Mouse (Mus musculus): ENCODE results near the gene Cenpp. TPM values are rescaled to one million over a fixed set of nuclear protein-coding genes. Genes with fewer than 3 reads are reported as not detected.

Gene Cenpp
- polyA plus RNA-seq (2016; fragmentation: Nextera tagmentation; extraction: Ambion mirVana) = 31.9 and 35.1 TPM in 2 replicates

DNA sequence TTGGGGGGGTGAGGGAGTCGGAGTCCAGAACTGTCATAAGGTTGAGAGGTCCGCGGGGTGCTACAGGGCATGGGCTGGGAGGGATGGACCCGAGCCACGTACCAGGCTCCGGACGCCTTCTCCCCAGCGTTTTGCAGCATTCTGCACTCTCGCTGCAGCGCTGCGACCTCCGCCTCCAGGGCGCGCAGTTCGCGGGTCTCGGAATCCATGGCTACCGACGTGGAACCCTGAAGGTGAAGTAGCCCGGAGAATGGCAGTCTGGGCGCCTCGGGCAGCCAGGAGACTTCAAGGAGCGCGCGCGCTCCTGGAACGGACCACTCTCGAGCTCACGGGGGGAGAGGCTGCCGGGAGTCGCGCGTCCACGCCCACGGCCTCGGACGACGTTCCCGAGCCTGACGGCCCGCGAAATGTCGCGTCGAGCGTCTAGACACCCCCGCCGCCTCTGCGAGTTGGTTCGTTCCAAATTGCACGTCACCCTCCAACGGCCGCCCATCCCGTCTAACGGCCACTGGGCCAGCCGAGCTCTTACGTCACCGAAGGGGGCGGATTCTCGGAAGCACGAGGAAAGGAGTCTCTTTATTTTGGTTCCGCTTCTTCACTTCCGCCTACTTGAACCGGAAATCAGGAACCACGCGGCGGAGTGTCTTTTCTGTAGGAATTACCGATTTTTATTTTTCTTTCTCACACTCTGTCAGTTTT, at the start of gene Cenpp, which contains the start of gene Nol8:
Gene Cenpp, minus strand, starts transcription at position 305 of the 699 bp plus-strand sequence.
Gene Nol8, plus strand, starts transcription at position 598 of the 699 bp plus-strand sequence.
- no peaks in the 10 kb centered on the region for H3K27me3 ChIP-seq (ENCODE audit: insufficient read depth, poor library complexity, severe bottlenecking)
- H3K4me1 ChIP-seq (replicated peaks) = peaks cover 20% of the 10 kb centered on the region
- H3K4me3 ChIP-seq = peak within 1 kb of the TSS; percentile 82
- H3K36me3 ChIP-seq = peaks cover 17% of the 10 kb centered on the region
- H3K9me3 ChIP-seq = no peaks in the 10 kb centered on the region
- DNase-seq (ENCODE audit: low spot score) = peak; percentile 99
- WGBS = under 1% methylated on average over 68 of the region's 68 CpGs
- peak within 1 kb of the TSS; percentile 88 for H3K27ac ChIP-seq

DNA sequence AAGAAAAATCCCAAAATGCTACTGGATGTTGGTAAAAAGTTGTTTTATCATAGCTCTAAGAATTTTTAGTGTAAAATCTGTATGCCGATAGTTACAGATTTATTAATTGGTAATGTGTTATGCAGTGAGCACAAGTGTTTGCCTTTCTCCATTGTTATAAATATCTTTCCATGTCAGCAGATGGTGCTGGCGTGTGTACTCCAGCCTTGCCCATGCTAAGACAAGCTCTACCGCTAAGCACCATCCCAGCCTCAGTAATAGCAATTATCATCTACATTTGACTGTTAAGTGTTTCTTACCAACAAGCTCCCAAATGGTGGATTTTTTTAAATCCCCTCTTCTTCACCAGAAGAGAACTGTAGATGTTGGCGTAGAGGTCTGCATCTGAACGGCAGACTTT, 38.5 kb upstream of the Cenpp start:
- no peaks in the 10 kb centered on the region for H3K27me3 ChIP-seq (ENCODE audit: insufficient read depth, poor library complexity, severe bottlenecking)
- H3K4me3 ChIP-seq = no peak overlapping the region
- H3K36me3 ChIP-seq = peaks cover 70% of the 10 kb centered on the region
- 96% methylated on average over 5 of the region's 5 CpGs for WGBS
- DNase-seq (ENCODE audit: low spot score) = no peak
- H3K27ac ChIP-seq = no peak overlapping the region
- no peaks in the 10 kb centered on the region for H3K4me1 ChIP-seq (replicated peaks)
- no peaks in the 10 kb centered on the region for H3K9me3 ChIP-seq

DNA sequence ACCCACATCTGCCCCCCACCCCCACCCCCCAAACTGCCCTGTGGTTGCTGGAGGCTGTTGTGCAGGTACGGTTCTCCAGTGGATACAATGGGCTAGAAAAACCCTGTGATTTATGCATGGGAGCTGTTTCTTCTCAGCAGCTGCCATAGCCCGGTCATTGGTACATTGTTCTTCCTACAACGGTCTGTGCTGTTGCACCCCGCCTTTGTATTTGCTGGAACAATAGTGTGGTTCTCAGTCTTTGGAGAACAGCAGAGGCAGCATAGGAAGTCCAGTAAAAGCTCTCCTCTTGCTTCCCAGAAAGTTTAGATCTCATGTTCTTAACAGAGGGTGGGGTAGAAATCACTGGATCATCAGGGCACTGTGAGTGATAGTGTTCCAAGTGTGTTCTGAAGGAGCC, 31.7 kb upstream of the Cenpp start:
- no peaks in the 10 kb centered on the region for H3K27me3 ChIP-seq (ENCODE audit: insufficient read depth, poor library complexity, severe bottlenecking)
- no peaks in the 10 kb centered on the region for H3K9me3 ChIP-seq
- 0 out of 2 replicates have a peak overlapping the region, but pooled peaks have one; percentile 9 for H3K27ac ChIP-seq
- H3K36me3 ChIP-seq = peaks cover 47% of the 10 kb centered on the region
- peak overlapping the region; percentile 23; the same call in 1 of the 2 replicates for H3K4me3 ChIP-seq
- WGBS = 68% methylated on average over 4 of the region's 4 CpGs
- no peak for DNase-seq (ENCODE audit: low spot score)
- H3K4me1 ChIP-seq (replicated peaks) = peaks cover 27% of the 10 kb centered on the region

DNA sequence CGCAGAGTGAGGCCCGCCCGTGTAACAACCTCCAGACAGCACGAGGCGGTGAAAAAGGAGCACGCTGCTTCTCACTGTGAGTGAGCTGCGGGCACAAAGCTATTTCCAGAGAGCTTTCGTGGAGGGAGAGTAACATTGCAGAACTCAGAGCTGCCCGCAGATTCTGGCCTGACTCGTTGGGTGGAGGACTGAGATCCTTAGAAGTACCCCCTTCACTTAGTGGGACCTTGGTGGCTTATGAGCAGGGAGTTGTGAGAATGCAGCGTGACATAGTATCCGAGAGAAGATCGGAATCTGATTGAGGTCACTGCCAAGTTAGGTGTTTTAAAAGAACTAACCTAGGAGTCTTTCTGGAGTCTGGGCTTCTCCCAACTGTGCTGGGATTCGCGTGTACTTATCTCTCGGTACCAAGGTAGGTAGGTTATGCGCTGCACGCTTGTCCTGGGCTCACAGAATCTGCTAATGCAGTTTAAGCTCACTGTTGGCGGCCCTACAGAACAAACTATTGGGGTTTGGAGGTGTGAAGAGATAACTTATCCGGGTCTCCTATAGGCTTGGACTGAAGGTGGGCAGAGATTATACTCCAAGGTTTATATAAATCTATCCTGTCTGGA, 29.8 kb upstream of the Cenpp start:
- Histone ChIP-seq H3K36me3 (peaks cover 45% of the 10 kb centered on the region), H3K4me1 (replicated peaks) (peaks cover 27% of the 10 kb centered on the region), H3K27me3 (ENCODE audit: insufficient read depth, poor library complexity, severe bottlenecking) (no peaks in the 10 kb centered on the region), H3K9me3 (no peaks in the 10 kb centered on the region), H3K4me3 (peak overlapping the region; percentile 88), H3K27ac (peak overlapping the region; percentile 91)
- no peak for DNase-seq (ENCODE audit: low spot score)
- 1% methylated on average over 20 of the region's 20 CpGs for WGBS

DNA sequence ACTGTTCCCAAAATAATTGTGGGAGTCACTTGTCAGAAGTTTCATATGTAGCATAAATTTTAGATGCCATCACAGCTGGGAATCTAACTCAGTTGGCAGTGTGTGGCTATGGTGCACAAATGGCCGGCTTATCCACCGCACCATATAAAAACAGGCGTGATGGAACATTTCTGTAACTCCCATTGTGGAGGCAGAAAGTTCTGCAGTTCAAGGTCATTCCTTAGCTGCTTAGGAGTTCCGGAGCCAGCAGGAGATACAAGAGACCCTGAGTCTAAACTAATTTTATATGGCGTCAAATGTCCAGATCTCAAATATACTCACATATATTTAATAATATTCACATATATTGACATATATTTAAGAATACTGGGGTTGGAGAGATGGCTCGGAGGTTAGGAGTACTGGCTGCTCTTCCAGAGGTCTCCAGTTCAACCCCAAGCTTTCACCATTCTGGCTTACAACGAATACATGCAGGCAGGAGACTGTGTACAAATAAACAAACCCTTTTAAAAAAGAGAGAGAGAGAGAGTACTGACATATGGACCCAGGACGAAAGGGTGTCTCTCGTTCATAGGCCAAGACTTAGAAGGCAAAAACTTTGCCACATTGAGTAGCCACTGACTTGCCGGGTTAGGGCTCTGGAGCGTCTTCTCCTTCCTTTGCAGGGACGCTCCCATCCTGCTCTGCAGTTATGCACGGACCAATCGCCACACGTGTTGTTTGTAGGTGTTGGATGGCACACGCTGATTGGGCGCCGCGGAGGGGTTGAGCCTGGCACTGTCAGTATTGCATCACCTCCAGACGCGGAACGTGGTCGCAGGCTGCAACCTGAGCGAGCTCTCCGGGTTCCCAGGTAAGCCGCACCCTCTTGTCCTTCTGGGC, 29.0 kb upstream of the Cenpp start, which contains the start of gene Iars:
Gene Iars, plus strand, starts transcription at position 750 of the 882 bp plus-strand sequence.
- DNase-seq (ENCODE audit: low spot score) = peak; percentile 99
- Histone ChIP-seq H3K27me3 (ENCODE audit: insufficient read depth, poor library complexity, severe bottlenecking) (no peaks in the 10 kb centered on the region), H3K36me3 (peaks cover 46% of the 10 kb centered on the region), H3K9me3 (no peaks in the 10 kb centered on the region), H3K4me1 (replicated peaks) (peaks cover 27% of the 10 kb centered on the region), H3K27ac (peak within 1 kb of the TSS; percentile 91), H3K4me3 (peak within 1 kb of the TSS; percentile 88)
- WGBS = 6% methylated on average over 26 of the region's 26 CpGs

DNA sequence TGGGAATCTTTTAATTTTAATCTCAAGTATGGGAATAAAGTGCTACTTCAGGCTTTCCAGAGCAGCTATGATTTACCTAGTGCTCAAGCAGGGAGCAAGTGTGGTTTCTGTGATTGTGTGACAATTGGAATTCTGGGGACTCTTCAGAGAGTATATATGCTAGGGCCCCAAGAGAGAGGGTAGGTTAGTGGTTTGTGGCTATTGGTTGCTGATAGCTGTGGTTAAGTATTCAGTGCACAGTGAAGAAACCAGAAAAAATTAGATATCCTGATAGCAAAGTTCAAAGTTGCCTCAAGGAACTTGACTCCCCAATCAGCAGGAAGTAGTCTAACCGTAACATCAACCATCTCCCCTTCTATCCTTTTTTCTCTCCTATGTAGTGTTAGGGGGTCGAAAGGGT, 25.2 kb upstream of the Cenpp start:
- Histone ChIP-seq H3K27ac (no peak overlapping the region), H3K9me3 (no peaks in the 10 kb centered on the region), H3K36me3 (peaks cover 65% of the 10 kb centered on the region), H3K4me1 (replicated peaks) (peaks cover 8% of the 10 kb centered on the region), H3K27me3 (ENCODE audit: insufficient read depth, poor library complexity, severe bottlenecking) (no peaks in the 10 kb centered on the region), H3K4me3 (no peak overlapping the region)
- WGBS = 89% methylated on average over 2 of the region's 2 CpGs
- no peak for DNase-seq (ENCODE audit: low spot score)

DNA sequence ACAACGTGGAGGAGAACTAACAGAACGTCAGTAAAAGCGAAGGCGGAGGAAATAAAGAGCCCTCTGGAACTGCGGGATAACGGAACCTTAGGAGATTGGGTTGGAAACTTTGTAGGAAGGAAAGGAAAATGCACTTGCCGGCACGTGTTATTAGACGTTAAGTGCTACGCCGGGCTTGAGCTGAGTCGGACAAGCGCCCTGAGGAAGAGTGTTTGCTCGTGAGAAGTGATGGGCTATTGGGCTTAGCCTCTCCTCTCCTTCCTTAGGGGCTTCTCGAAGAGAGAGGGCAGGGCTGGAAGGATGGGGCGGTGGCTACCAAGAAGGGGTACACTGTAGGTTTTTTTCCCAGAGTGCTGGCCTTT, 576 bp upstream of the Cenpp start:
- peaks cover 20% of the 10 kb centered on the region for H3K36me3 ChIP-seq
- H3K27me3 ChIP-seq (ENCODE audit: insufficient read depth, poor library complexity, severe bottlenecking) = no peaks in the 10 kb centered on the region
- H3K9me3 ChIP-seq = no peaks in the 10 kb centered on the region
- H3K4me3 ChIP-seq = peak overlapping the region; percentile 82
- under 1% methylated on average over 16 of the region's 16 CpGs for WGBS
- peak overlapping the region; percentile 83 for H3K27ac ChIP-seq
- H3K4me1 ChIP-seq (replicated peaks) = peaks cover 20% of the 10 kb centered on the region
- no peak for DNase-seq (ENCODE audit: low spot score)

DNA sequence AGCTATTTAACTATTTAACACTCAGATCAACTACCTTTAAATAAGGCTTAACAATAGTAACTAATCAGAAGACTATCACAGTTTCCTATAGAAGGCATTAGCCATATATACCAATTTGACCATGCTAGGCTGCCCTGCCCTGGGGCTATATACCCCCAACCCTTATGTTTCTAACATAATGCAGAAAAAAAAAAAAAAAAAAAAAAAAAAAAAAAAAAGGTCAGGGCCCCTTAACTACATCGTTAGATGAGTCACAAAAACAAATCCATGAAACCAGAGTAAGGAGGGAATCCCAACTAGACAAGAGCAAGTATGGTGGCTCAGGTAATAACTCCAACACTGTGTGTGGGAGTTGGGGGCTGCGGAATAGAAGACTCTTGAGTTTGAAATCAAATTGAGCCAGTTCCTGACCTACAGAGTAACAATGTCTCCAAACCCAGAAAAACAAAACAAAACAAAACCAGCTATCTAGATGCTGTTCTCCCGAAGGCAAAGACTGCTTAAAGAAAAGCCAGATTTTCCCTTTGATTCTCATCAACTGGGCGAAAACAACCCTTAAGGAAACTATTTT, 719 bp downstream of the Cenpp start:
- no peaks in the 10 kb centered on the region for H3K27me3 ChIP-seq (ENCODE audit: insufficient read depth, poor library complexity, severe bottlenecking)
- peaks cover 20% of the 10 kb centered on the region for H3K4me1 ChIP-seq (replicated peaks)
- no peak for DNase-seq (ENCODE audit: low spot score)
- peak overlapping the region; percentile 82 for H3K4me3 ChIP-seq
- peak overlapping the region; percentile 88 for H3K27ac ChIP-seq
- no peaks in the 10 kb centered on the region for H3K9me3 ChIP-seq
- 4% methylated on average over 4 of the region's 4 CpGs for WGBS
- peaks cover 10% of the 10 kb centered on the region for H3K36me3 ChIP-seq

DNA sequence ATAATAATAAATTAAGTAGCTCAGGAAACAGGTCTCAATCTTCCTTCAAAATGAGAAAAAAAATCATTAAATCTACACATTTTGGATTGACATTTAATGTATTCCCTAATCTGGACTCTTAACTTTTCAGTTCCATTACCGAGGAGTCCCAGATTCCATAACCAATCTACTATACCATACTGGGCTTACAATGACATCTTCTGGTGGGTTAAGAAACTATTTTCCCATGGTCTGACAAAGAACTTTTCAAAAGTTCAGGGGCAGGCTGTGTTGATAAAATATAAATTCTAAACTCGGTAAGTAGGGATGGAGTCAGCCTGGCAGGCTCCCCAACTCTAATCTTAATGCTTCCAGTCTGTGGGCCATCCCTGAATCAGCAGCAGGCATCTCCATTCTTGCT, 1.4 kb downstream of the Cenpp start:
- no peak for DNase-seq (ENCODE audit: low spot score)
- Histone ChIP-seq H3K4me3 (peak overlapping the region; percentile 82; the same call in 1 of the 2 replicates), H3K27ac (no peak overlapping the region), H3K9me3 (no peaks in the 10 kb centered on the region), H3K36me3 (peaks cover 6% of the 10 kb centered on the region), H3K27me3 (ENCODE audit: insufficient read depth, poor library complexity, severe bottlenecking) (no peaks in the 10 kb centered on the region), H3K4me1 (replicated peaks) (peaks cover 20% of the 10 kb centered on the region)
- 57% methylated on average over 2 of the region's 2 CpGs for WGBS

DNA sequence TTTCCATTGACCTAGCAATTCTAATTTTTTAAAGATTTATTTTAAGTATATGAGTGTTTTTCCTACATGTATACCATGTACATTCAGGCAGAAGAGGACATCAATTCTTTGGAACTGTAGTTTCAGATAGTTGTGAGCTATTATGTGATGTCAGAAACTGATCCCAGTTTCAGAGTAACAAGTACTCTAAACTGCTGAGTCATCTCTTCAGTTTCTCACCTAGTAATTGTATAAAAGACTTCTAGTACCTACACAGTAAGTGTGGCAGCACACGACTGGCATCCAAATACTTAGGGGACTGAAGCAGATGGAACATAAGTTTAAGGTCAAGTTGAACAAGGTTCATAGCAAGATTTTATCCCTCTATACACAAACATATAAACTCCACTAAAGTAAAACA, 6.6 kb downstream of the Cenpp start:
- 0 out of 2 replicates have a peak, but pooled peaks cover 2% of the 10 kb centered on the region for H3K36me3 ChIP-seq
- peaks cover under 1% of the 10 kb centered on the region for H3K4me1 ChIP-seq (replicated peaks)

DNA sequence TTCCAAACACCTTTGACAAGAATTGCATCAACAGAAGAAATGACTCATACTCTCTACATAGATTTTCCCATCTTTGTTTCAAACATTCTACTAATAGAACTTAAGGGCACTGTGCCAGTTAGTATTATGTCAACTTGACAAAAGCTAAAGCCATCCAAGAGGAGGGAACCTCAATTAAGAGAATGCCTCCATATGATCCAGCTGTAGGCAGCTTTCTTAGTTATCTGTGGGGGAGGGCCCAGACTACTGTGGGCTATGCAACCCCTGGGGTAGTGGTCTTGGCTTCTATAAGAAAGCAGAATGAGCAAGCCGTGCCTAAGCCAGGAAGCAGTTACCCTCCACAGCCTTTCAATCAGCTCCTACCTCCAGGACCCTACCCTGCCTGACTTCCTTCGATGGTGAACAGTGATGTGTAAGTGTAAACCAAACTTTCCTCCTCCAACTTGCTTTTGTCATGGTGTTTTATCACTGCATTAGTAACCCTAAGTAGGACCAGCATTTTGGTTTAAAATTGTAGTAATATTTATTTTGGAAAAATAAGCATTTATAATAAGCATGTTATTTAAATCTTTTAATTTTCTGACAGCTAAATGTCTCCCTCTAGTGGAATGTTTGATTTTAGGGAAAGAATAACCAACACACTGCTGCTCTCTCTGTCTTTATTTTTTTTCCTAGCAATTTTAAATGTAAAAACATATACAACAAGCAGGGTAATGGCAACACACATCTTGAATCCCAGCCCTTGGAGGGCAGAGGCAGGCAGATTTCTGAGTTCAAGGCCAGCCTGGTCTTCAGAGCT, 7.7 kb downstream of the Cenpp start:
- Histone ChIP-seq H3K27ac (no peak overlapping the region), H3K9me3 (no peaks in the 10 kb centered on the region), H3K4me1 (replicated peaks) (no peaks in the 10 kb centered on the region), H3K27me3 (ENCODE audit: insufficient read depth, poor library complexity, severe bottlenecking) (no peaks in the 10 kb centered on the region), H3K36me3 (peaks cover 5% of the 10 kb centered on the region; the same call in 1 of the 2 replicates), H3K4me3 (no peak overlapping the region)
- DNase-seq (ENCODE audit: low spot score) = no peak
- WGBS = 87% methylated on average over 2 of the region's 2 CpGs

More for the DNA sequence above, 6.6 kb downstream of the Cenpp start:
- H3K27me3 ChIP-seq (ENCODE audit: insufficient read depth, poor library complexity, severe bottlenecking) = no peaks in the 10 kb centered on the region
- H3K9me3 ChIP-seq = no peaks in the 10 kb centered on the region
- WGBS = 87% methylated on average over 1 of the region's 1 CpGs
- no peak overlapping the region for H3K4me3 ChIP-seq
- DNase-seq (ENCODE audit: low spot score) = no peak
- H3K27ac ChIP-seq = no peak overlapping the region
